ENCODE assay signal across 8 mouse cellular contexts in the genomic region with DNA sequence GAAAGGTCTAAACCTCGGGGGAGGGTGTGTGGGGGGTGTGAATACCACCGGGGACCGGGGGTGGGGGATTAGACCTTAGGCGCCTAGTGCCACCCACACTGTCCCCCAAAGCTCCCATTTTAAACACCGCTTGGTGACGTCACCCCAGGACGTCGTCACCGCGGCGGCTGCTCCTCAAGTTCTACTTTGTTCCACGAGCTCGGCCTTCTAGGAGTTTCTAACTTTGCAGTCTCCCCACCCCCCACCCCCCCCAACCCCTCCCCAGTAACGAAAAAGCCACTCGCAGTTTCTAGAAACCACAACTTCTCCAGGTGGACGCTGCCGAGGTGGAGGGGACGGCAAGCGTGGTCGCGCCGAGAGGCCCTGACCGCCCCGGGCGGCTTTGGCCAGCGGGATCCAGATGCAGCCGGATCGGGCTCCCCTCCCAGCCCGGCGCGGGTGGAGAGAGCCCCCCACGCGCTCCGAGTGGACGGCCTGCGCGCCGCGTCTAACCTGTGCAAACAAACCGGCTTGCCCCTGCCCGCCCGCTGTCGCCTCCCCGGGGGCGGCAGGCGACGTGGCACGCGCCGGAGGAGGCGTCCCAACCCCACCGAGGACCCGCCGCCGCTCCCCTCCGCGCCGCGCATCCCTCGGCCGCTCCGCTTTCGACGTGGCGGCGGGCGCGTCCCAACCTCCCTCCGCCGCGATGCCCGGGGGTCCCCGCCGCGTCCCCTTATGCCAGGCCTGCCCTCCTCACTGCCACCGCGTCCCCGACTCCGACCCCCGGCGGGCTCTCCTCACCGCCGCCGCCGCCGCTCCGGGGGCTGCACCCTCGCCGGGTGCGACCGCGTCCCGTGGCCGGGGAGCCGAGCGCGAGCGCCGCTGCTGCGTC. TPM values are rescaled to one million over a fixed set of nuclear protein-coding genes. Genes with fewer than 3 reads are reported as not detected.
DNase-seq lines count a peak whose midpoint lies in the region; ATAC-seq and TF ChIP-seq lines count a peak whose summit lies in the region.

No protein-coding gene starts in this region.

- peak; percentile 60 for ATAC-seq in erythroblast, adult 5-6 weeks (replicated peaks; ENCODE audit: low FRiP score, poor library complexity, severe bottlenecking)
- peak; percentile 53 for ATAC-seq in heart, embryonic 16.5 days (replicated peaks; ENCODE audit: extremely low read depth, insufficient read depth, low FRiP score)
- peak; percentile 78 for ATAC-seq in neural tube, embryonic 13.5 days (ENCODE audit: low read depth)

- WGBS in heart, embryonic 16.5 days, result under 1% methylated on average over 84 of the region's 100 CpGs
- WGBS in lung, adult 2 months, result under 1% methylated on average over 97 of the region's 100 CpGs
- WGBS in neural tube, embryonic 13.5 days, result under 1% methylated on average over 85 of the region's 100 CpGs

- peak overlapping the region; percentile 57 for H3K4me3 ChIP-seq in C2C12 (ENCODE audit: insufficient read depth, poor library complexity, severe bottlenecking)
- peak overlapping the region; percentile 94 for H3K4me3 ChIP-seq in heart, embryonic 16.5 days (ENCODE audit: low read length)
- H3K4me3 ChIP-seq in lung, adult 2 months (replicated peaks; ENCODE audit: extremely low read depth, low read depth, low read length), result peak overlapping the region; percentile 90
- peak overlapping the region; percentile 73 for H3K4me3 ChIP-seq in neural tube, embryonic 13.5 days

- H3K9ac ChIP-seq in heart, embryonic 16.5 days (ENCODE audit: low read length), result peak overlapping the region; percentile 97
- peak overlapping the region; percentile 82 for H3K9ac ChIP-seq in neural tube, embryonic 13.5 days

- DNase-seq in adrenal gland, postnatal 10 days, result peak; percentile 74
- peak; percentile 59 for DNase-seq in kidney, postnatal 14 days
- DNase-seq in lung, adult 2 months, result peak; percentile 65
- peak; percentile 85 for DNase-seq in testis, postnatal 10 days (ENCODE audit: low spot score)

- peak overlapping the region; percentile 96 for H3K4me2 ChIP-seq in heart, embryonic 16.5 days (ENCODE audit: low read depth, low read length)
- peak overlapping the region; percentile 62 for H3K4me2 ChIP-seq in neural tube, embryonic 13.5 days

- H3K9me3 ChIP-seq in heart, embryonic 16.5 days (replicated peaks; ENCODE audit: control insufficient read depth, low read length), result no peaks in the 10 kb centered on the region
- no peaks in the 10 kb centered on the region for H3K9me3 ChIP-seq in neural tube, embryonic 13.5 days

- peaks cover 6% of the 10 kb centered on the region for H3K4me1 ChIP-seq in heart, embryonic 16.5 days (ENCODE audit: control insufficient read depth, insufficient read depth, low read length)
- H3K4me1 ChIP-seq in lung, adult 2 months (ENCODE audit: control insufficient read depth, insufficient read depth, low read length), result peaks cover 18% of the 10 kb centered on the region
- peaks cover 26% of the 10 kb centered on the region for H3K4me1 ChIP-seq in neural tube, embryonic 13.5 days (replicated peaks)

- H3K79me3 ChIP-seq in C2C12 (ENCODE audit: low read depth), result peaks cover 27% of the 10 kb centered on the region

- peak overlapping the region; percentile 82 for H3K27ac ChIP-seq in heart, embryonic 16.5 days (ENCODE audit: low read length)
- H3K27ac ChIP-seq in neural tube, embryonic 13.5 days (replicated peaks), result peak overlapping the region; percentile 64

- peaks cover 26% of the 10 kb centered on the region for H3K36me3 ChIP-seq in C2C12 (ENCODE audit: control insufficient read depth, insufficient read depth)
- peaks cover 6% of the 10 kb centered on the region; the same call in 1 of the 2 replicates for H3K36me3 ChIP-seq in heart, embryonic 16.5 days (ENCODE audit: control insufficient read depth, insufficient read depth)
- H3K36me3 ChIP-seq in neural tube, embryonic 13.5 days, result 0 out of 2 replicates have a peak, but pooled peaks cover 11% of the 10 kb centered on the region

- H3K27me3 ChIP-seq in C2C12 (ENCODE audit: control insufficient read depth, insufficient read depth, insufficient read length), result no peaks in the 10 kb centered on the region
- no peaks in the 10 kb centered on the region for H3K27me3 ChIP-seq in heart, embryonic 16.5 days (ENCODE audit: control insufficient read depth, insufficient read depth, low read length)
- no peaks in the 10 kb centered on the region for H3K27me3 ChIP-seq in neural tube, embryonic 13.5 days

- no peak for TF ChIP-seq CTCF in C2C12 (IDR thresholded peaks at IDR 0.05; ENCODE audit: control insufficient read depth, insufficient read depth, insufficient read length)
- no peak for TF ChIP-seq CTCF in lung, adult 2 months (IDR thresholded peaks at IDR 0.05; ENCODE audit: insufficient read depth, low read length)

- TF ChIP-seq POLR2A in lung, adult 2 months (IDR thresholded peaks at IDR 0.05; ENCODE audit: borderline replicate concordance, extremely low read depth, low read depth, low read length), result peak; percentile 18; the same call in 1 of the 2 replicates

- H3ac ChIP-seq in C2C12 (ENCODE audit: control insufficient read depth, insufficient read length, low read depth), result peak overlapping the region; percentile 82

- peaks cover 51% of the 10 kb centered on the region for H3K79me2 ChIP-seq in C2C12 (ENCODE audit: control insufficient read depth, insufficient read depth)

TF ChIP-seq in C2C12, 6 proteins besides CTCF, POLR2A, EP300 and RAD21:
- TF ChIP-seq CEBPB (IDR thresholded peaks at IDR 0.05; ENCODE audit: low read depth), result no peak
- TF ChIP-seq MYOD1 (IDR thresholded peaks at IDR 0.05; ENCODE audit: control insufficient read depth, insufficient read length, low read depth), result no peak
- TF ChIP-seq MYOG (IDR thresholded peaks at IDR 0.05; ENCODE audit: control insufficient read depth, extremely low read depth, insufficient read length), result no peak
- no peak for TF ChIP-seq MAX (IDR thresholded peaks at IDR 0.05)
- TF ChIP-seq USF1 (IDR thresholded peaks at IDR 0.05; ENCODE audit: low read depth), result no peak
- no peak for TF ChIP-seq FOSL1 (IDR thresholded peaks at IDR 0.05; ENCODE audit: insufficient read depth, low read length, poor library complexity, severe bottlenecking)
TF ChIP-seq in C2C12: peak in this region for 0.

RNA-seq across cellular contexts. Expression of a gene that starts 0.9 kb away (rescaled TPM):
- 18.9 TPM for polyA plus RNA-seq in C2C12 (2012; fragmentation: generic; extraction: Trizol)
- 10 to 100 TPM; 17.4 to 36.3 TPM for total RNA-seq in adrenal gland, postnatal 10 days (2021)
- total RNA-seq in erythroblast, adult 5-6 weeks (2015; ENCODE audit: low replicate concordance), result 23.1 and 27.8 TPM in 2 replicates
- total RNA-seq in erythroblast, adult 5-6 weeks (2017; ENCODE audit: low replicate concordance), result 5.3 and 14.2 TPM in 2 replicates
- polyA plus RNA-seq in heart, embryonic 16.5 days (2015; fragmentation: Nextera tagmentation; extraction: Ambion mirVana), result 40.2 and 50.4 TPM in 2 replicates
- polyA plus RNA-seq in lung, adult 2 months (2012; rRNA removed), result 8.5 and 10.3 TPM in 2 replicates
- polyA plus RNA-seq in neural tube, embryonic 13.5 days (2015; fragmentation: Nextera tagmentation; extraction: Ambion mirVana), result 23.8 and 25.3 TPM in 2 replicates

Comparison
In these comparisons a context has a peak if more than half of its experiments do, and no peak if none do; other contexts are left out.
1. Peak in every context shown above with its lines: DNase-seq, ATAC-seq, H3K4me3 ChIP-seq and H3K27ac ChIP-seq.